Comparison of ENCODE assay signal across 14 mouse cellular contexts in the genomic region with DNA sequence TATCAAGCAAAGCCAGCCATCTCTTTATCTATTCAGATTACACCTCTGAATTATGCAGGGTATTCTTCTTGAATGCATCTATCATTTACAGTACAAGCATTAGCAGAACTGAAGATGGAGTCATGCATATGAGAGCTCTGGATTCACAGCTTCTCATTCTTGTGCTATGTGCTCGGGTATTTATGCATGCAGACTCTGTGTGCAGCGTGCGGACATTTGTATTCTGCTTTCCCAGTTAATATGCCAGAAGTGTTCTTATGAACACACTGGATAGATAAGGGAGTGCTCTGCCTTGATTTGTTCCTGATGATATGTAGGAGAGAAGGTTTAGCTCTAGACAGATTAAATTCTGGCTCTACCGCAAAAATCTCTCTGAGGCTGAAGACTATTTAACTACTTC.
"Had no signal": no experiment of that assay in that cellular context is flagged by ENCODE, and none has a peak within 500 bp of the region (broad histone marks: within the 10 kb centered on the region; RNA-seq: fewer than 3 reads in every experiment).

No protein-coding gene starts in this region.

- H3K4me3 ChIP-seq: liver, embryonic 12.5 days; midbrain, embryonic 12.5 days; neural tube, embryonic 12.5 days; stomach, embryonic 15.5 days had no signal

- H3K27me3 ChIP-seq: liver, embryonic 12.5 days; midbrain, embryonic 12.5 days; neural tube, embryonic 12.5 days; stomach, embryonic 15.5 days had no signal

- DNase-seq: lung, adult 18-20 months; lung, embryonic 14.5 days; lung, postnatal 10 days; lung, postnatal 4 days; right cerebral cortex, postnatal 14 days; thymus, adult 2 months; thymus, postnatal 25 days; thymus, postnatal 4 days had no signal

- H3K4me2 ChIP-seq: liver, embryonic 12.5 days; lung, embryonic 14.5 days; midbrain, embryonic 12.5 days; neural tube, embryonic 12.5 days; stomach, embryonic 15.5 days had no signal

- H3K9me3 ChIP-seq: liver, embryonic 12.5 days; midbrain, embryonic 12.5 days; neural tube, embryonic 12.5 days; stomach, embryonic 15.5 days had no signal

- H3K36me3 ChIP-seq: liver, embryonic 12.5 days; midbrain, embryonic 12.5 days; neural tube, embryonic 12.5 days; stomach, embryonic 15.5 days had no signal

- H3K27ac ChIP-seq: liver, embryonic 12.5 days; liver, embryonic 14.5 days; midbrain, embryonic 12.5 days; neural tube, embryonic 12.5 days; stomach, embryonic 15.5 days; stomach, postnatal 0 days had no signal

- ATAC-seq: liver, embryonic 12.5 days had no signal

- H3K4me1 ChIP-seq: liver, embryonic 12.5 days; midbrain, embryonic 12.5 days; neural tube, embryonic 12.5 days; stomach, embryonic 15.5 days had no signal

- H3K9ac ChIP-seq: liver, embryonic 12.5 days; liver, embryonic 14.5 days; lung, embryonic 14.5 days; midbrain, embryonic 12.5 days; neural tube, embryonic 12.5 days; stomach, embryonic 15.5 days had no signal
